Mouse (Mus musculus) ES-Bruce4 (cell line): ENCODE measurements around the gene Dnmt3a.

Source experiments
- CTCF ChIP-seq: IDR thresholded peaks from one replicate; pipeline ENCODE4 v1.8.1; 2011; ENCODE audit warnings: low read depth, low read length
- POLR2A ChIP-seq: IDR thresholded peaks from one replicate; pipeline ENCODE4 v1.8.1; 2011; ENCODE audit warnings: low read length; ENCODE audit not compliant: insufficient read depth

- TF ChIP-seq CTCF = no peak
- no peak for TF ChIP-seq POLR2A
Observed at GRCm38 (mm10) chr12:3799551-3799950, 6.3 kb upstream of the Dnmt3a start.
